Mouse (Mus musculus) bone marrow, adult 2 months (tissue): ENCODE data around the gene Apln.

Experiments
- CTCF ChIP-seq: fragments of 200-500 bp; IDR thresholded peaks from 2 replicates; pipeline ENCODE4 v1.5.1; 2011; ENCODE audit warnings: low read length, control low read depth; ENCODE audit not compliant: control insufficient read depth, insufficient read depth
- POLR2A ChIP-seq: fragments of 200-500 bp; IDR thresholded peaks from 2 replicates; pipeline ENCODE4 v1.6.1; 2011; ENCODE audit warnings: low read depth, mild to moderate bottlenecking, control low read depth, low read length, borderline replicate concordance; ENCODE audit not compliant: control insufficient read depth

- TF ChIP-seq POLR2A: no peak
- no peak for TF ChIP-seq CTCF
These were observed 27.8 kb upstream of the Apln start for GRCm38 (mm10) chrX:48062481-48062880.
